Mouse (Mus musculus) liver, embryonic 11.5 days (tissue): ENCODE results near the gene Pgghg. TPM values are rescaled to one million over a fixed set of nuclear protein-coding genes. Genes with fewer than 3 reads are reported as not detected.
A peak's percentile ranks its signal among the peaks of the same experiment; 100 is the strongest.

Experiments
- ATAC-seq: fragments of 200-750 bp; cut with Nextera tagmentation; replicated peaks from 2 replicates; pipeline ENCODE4 v1.8.0; 2017; ENCODE audit warnings: moderate number of reproducible peaks, mild to moderate bottlenecking, moderate TSS enrichment, moderate library complexity; ENCODE audit not compliant: low FRiP score
- DNase-seq: peaks from one replicate; pipeline ENCODE4 v3.0.0-alpha.2; 2017; ENCODE audit warnings: low spot score
- H3K27ac ChIP-seq: fragments of 300-500 bp; sonication (generic); 2 replicates; pipeline ENCODE4 v1.5.1; 2014; ENCODE audit warnings: mild to moderate bottlenecking, low read depth, low read length, control low read depth
- H3K27me3 ChIP-seq: fragments of 300-500 bp; sonication (generic); replicated peaks from 2 replicates; pipeline ENCODE4 v1.6.1; 2014; ENCODE audit warnings: low read length, mixed read lengths; ENCODE audit not compliant: control insufficient read depth, insufficient read depth
- H3K36me3 ChIP-seq: fragments of 300-500 bp; sonication (generic); 2 replicates; pipeline ENCODE4 v1.6.1; 2014; ENCODE audit warnings: mild to moderate bottlenecking, low read length, moderate library complexity, mixed read lengths; ENCODE audit not compliant: control insufficient read depth, insufficient read depth
- H3K4me1 ChIP-seq: fragments of 300-500 bp; sonication (generic); replicated peaks from 2 replicates; pipeline ENCODE4 v1.6.1; 2014; ENCODE audit warnings: low read length, mixed read lengths; ENCODE audit not compliant: control insufficient read depth, insufficient read depth
- H3K4me2 ChIP-seq: fragments of 300-500 bp; sonication (generic); 2 replicates; pipeline ENCODE4 v1.6.1; 2014; ENCODE audit warnings: mild to moderate bottlenecking, control low read depth, moderate library complexity
- H3K4me3 ChIP-seq: fragments of 300-500 bp; sonication (generic); 2 replicates; pipeline ENCODE4 v1.5.1; 2014; ENCODE audit warnings: low read depth, low read length, control low read depth
- H3K9ac ChIP-seq: fragments of 300-500 bp; sonication (generic); 2 replicates; pipeline ENCODE4 v1.6.1; 2014; ENCODE audit warnings: low read depth, low read length, control low read depth
- H3K9me3 ChIP-seq: fragments of 300-500 bp; sonication (generic); 2 replicates; pipeline ENCODE4 v1.6.1; 2016; ENCODE audit warnings: low read length, inconsistent platforms, mixed read lengths; ENCODE audit not compliant: control insufficient read depth
- WGBS: fragments of 180-500 bp; shearing (Covaris S2); extraction: QIAGEN DNeasy Blood & Tissue Kit; methylation state at CpG from one replicate; pipeline ENCODE4 v1.1.7; 2014; 5-methylcytosine and 5-hydroxymethylcytosine counted together
- polyA plus RNA-seq: library from polyadenylated mRNA; unstranded; fragments of >200 nt; fragmentation: Nextera tagmentation; extraction: Ambion mirVana; gene quantifications from 2 replicates; pipeline ENCODE4 v1.2.1, GENCODE M21; 2014

Gene Pgghg
- polyA plus RNA-seq, 1 experiment from 2014 or later, result 13.1 TPM

DNA sequence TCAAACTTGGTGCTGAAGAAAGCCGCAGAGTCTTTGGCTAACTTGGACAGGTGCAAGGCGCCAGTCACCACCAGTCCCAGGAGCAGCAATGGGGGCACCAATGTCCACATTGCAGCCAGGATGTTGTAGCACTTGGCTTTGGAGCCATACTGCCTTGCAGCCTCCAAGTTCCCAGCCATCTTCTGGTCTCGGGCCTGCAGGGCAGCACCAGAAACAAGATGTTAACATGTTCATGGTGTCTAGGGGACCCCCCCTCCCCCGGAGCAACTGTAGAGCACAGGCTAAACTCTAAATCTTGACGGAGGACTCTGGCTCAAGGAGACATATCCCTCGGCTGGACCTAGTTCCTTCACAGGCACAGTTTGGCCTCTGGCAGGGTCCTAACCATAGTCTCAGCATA is 8.1 kb downstream of the Pgghg start:
- peaks cover 24% of the 10 kb centered on the region for H3K4me1 ChIP-seq
- H3K9ac ChIP-seq, result no peak overlapping the region
- no peak overlapping the region for H3K4me3 ChIP-seq
- H3K27ac ChIP-seq, result no peak overlapping the region
- H3K9me3 ChIP-seq, result no peaks in the 10 kb centered on the region
- no peak overlapping the region for H3K4me2 ChIP-seq
- DNase-seq, result no peak
- peaks cover 7% of the 10 kb centered on the region; the same call in 1 of the 2 replicates for H3K36me3 ChIP-seq
- no peak for ATAC-seq
- WGBS, result 86% methylated on average over 6 of the region's 6 CpGs
- H3K27me3 ChIP-seq, result no peaks in the 10 kb centered on the region

DNA sequence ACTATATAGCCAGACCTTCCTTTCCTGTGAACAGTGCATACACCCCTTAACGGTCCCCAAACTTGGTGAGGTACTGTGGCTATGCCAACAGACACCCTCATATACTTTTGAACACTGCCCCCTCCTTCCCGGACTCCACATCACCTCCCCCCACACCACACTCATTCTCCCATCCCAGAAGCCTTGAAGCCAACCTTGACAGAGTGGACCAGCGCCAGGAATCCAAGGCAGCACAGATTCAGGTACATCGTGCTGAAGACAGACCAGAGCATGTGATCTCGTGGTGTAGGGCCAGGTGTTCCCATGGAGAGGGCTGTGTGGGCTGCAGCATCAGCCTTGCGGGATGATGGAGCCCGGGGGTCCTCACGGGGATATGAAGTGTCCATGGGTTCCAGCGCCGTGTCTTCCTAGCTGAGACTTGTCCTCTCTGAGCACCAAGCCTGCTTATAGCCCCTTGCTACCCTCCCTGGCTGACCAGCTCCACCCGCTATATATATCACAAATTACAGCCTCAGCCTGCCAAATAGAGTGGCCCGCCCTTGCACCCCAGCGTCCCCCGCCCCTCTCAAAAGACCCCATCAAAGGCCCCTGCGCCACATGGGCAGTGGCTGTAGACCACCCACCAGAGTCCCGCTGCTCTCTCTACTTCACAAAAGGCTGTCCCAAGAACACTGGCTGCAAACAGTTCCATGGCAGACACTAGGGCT is 8.8 kb downstream of the Pgghg start, which contains the start of gene Ifitm5:
Ifitm5 (minus strand) TSS at position 468 of the 707 bp plus-strand sequence.
- ATAC-seq (no peak), DNase-seq (no peak)
- Histone ChIP-seq H3K4me3 (no peak within 1 kb of the TSS), H3K27ac (no peak within 1 kb of the TSS), H3K9ac (no peak within 1 kb of the TSS), H3K4me2 (no peak within 1 kb of the TSS), H3K36me3 (peaks cover 7% of the 10 kb centered on the region; the same call in 1 of the 2 replicates), H3K27me3 (no peaks in the 10 kb centered on the region), H3K4me1 (peaks cover 24% of the 10 kb centered on the region), H3K9me3 (no peaks in the 10 kb centered on the region)
- 86% methylated on average over 16 of the region's 16 CpGs for WGBS

DNA sequence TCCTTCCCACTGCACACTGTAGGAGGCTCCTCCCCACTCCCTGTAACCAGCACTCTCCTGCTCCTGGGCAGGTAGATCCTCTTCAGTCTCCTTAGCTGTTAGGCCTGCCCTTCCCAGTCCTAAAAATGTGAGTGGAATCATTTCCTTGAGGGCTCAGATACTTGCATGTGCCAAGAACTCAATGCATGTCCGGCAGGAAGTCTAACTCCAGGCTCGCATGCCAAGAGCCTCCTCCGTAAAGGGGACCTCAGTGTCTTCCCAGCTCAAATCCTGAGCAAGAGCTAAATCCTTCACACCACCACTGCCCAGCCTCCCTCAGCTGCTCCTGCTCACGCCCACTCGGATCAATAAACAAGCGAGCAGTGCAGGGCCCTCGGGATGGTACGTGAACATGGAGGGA is 9.9 kb downstream of the Pgghg start:
- Histone ChIP-seq H3K4me3 (no peak overlapping the region), H3K4me2 (no peak overlapping the region), H3K9ac (no peak overlapping the region), H3K4me1 (peaks cover 25% of the 10 kb centered on the region), H3K27me3 (no peaks in the 10 kb centered on the region), H3K36me3 (peaks cover 4% of the 10 kb centered on the region; the same call in 1 of the 2 replicates), H3K9me3 (no peaks in the 10 kb centered on the region), H3K27ac (no peak overlapping the region)
- WGBS, result 64% methylated on average over 8 of the region's 8 CpGs
- no peak for ATAC-seq
- DNase-seq, result no peak

DNA sequence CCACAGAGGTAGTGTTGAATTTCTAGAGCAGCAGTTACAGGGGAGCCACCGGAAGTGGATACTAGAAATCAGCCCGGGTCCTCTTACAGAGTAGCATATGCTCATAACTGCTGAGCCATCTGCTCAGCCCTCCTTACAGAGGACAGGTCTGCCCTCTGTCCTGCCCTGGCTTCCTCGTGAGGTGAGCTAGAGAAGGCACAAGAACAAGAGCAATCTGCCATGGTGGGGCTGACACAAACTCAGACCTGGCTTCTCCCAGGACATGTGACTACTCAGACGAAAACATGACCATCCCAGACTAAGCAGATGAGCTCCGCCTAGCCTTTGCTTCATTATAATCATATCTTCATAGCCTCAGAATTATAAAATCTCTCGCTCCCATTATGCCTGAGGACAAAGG is 10.6 kb downstream of the Pgghg start:
- H3K4me1 ChIP-seq, result peaks cover 21% of the 10 kb centered on the region
- H3K4me3 ChIP-seq, result no peak overlapping the region
- H3K27ac ChIP-seq, result no peak overlapping the region
- WGBS, result 73% methylated on average over 6 of the region's 6 CpGs
- peaks cover 3% of the 10 kb centered on the region; the same call in 1 of the 2 replicates for H3K36me3 ChIP-seq
- no peak overlapping the region for H3K9ac ChIP-seq
- H3K27me3 ChIP-seq, result no peaks in the 10 kb centered on the region
- no peak for ATAC-seq
- no peak for DNase-seq
- no peak overlapping the region for H3K4me2 ChIP-seq
- no peaks in the 10 kb centered on the region for H3K9me3 ChIP-seq

DNA sequence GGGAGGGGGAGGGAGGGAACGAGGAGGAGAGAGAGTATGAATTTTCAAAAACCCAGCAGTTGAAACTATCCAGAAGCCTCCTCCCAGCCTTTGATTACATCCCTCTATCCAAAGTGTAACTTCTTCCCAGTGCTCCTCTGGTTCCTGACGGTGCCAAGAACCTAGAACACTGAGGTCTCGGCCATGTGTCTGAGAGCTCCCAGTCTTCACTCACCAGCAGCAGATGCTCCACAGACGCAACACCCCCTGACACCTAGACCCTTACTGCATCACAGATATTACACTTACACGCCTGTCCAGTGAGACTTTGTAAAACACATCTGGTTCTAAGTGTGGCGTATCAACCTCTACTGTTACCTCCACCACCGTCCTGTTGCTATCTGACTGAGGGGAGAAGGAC is 11.2 kb downstream of the Pgghg start:
- Histone ChIP-seq H3K36me3 (peaks cover 3% of the 10 kb centered on the region; the same call in 1 of the 2 replicates), H3K9me3 (no peaks in the 10 kb centered on the region), H3K27me3 (no peaks in the 10 kb centered on the region), H3K4me3 (no peak overlapping the region), H3K9ac (no peak overlapping the region), H3K4me1 (peaks cover 15% of the 10 kb centered on the region), H3K4me2 (no peak overlapping the region), H3K27ac (no peak overlapping the region)
- DNase-seq (no peak), ATAC-seq (no peak)
- 71% methylated on average over 7 of the region's 7 CpGs for WGBS

DNA sequence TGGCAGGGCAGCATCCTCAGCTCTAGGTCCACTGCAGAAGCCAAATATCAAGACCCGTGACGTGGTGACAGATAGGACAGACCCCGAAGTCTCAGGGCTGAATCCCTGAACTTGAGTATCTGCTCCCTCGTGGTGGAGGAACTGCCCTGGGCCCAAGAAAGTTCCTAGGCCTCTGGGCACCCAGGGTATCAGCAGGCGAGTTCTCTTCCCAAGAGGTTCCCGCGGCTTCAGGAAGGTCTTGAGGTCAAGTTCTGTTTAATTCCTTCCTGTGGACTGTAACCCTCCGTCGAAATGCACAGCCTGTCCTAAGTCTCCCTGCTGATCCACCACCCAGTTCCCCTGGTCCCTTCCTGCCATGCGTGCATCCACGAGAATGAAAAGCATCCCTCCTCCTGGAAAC is 11.9 kb downstream of the Pgghg start:
- DNase-seq (no peak), ATAC-seq (no peak)
- H3K27ac ChIP-seq, result no peak overlapping the region
- H3K36me3 ChIP-seq, result peaks cover 3% of the 10 kb centered on the region; the same call in 1 of the 2 replicates
- H3K9me3 ChIP-seq, result no peaks in the 10 kb centered on the region
- no peak overlapping the region for H3K4me3 ChIP-seq
- no peak overlapping the region for H3K9ac ChIP-seq
- peaks cover 12% of the 10 kb centered on the region for H3K4me1 ChIP-seq
- WGBS, result 61% methylated on average over 11 of the region's 11 CpGs
- H3K27me3 ChIP-seq, result no peaks in the 10 kb centered on the region
- no peak overlapping the region; the same call in 1 of the 2 replicates for H3K4me2 ChIP-seq

DNA sequence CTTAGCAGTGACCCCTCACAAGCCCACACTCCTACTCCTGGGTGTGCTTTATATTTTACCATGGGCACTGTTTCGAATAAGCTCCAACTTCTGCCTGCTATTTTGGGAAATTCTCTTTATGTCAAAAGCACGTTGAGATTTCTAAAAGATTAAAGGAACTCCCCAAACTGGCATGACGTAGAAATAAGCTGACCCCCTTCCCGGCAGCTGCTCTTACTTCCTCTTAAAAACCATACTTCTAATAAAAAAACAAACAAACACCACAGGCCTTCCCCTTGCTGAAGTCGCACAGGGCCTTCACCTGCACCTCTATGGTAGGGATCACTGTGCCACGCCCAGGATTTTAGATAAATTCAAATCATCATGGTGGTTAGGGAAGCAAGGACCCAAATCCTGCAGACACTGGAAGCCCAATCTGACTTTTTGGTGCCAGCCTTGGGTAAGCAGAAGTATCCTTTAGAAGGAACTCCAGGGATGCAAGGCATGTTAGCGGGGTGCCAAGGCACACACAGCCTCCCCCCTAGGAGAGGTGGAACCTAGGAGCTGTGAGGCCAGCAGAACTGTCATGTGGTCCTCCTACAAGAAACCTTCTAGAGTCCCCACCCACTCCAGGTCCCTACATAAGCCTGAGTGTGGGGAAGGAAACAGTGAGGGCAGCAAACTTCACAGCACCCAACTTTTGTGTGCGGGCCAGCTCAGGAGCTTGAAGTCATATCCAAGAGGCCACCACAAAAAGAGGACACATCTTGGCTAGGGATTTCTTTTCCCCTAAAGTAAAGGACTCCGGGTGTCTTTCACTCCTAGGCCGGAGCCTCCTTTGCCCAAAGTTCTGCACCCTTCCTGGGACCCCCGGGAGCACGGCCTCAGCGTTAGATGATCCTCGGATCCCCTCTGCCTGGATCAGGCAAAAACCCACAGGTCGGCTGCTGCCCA is 12.9 kb downstream of the Pgghg start:
- H3K36me3 ChIP-seq, result peaks cover 3% of the 10 kb centered on the region; the same call in 1 of the 2 replicates
- H3K9ac ChIP-seq, result peak overlapping the region; percentile 12; the same call in 1 of the 2 replicates
- no peaks in the 10 kb centered on the region for H3K27me3 ChIP-seq
- peak overlapping the region; percentile 58 for H3K4me3 ChIP-seq
- no peak overlapping the region for H3K27ac ChIP-seq
- ATAC-seq (no peak), DNase-seq (no peak)
- H3K9me3 ChIP-seq, result no peaks in the 10 kb centered on the region
- peaks cover 12% of the 10 kb centered on the region for H3K4me1 ChIP-seq
- WGBS, result 47% methylated on average over 15 of the region's 15 CpGs
- peak overlapping the region; percentile 70 for H3K4me2 ChIP-seq

DNA sequence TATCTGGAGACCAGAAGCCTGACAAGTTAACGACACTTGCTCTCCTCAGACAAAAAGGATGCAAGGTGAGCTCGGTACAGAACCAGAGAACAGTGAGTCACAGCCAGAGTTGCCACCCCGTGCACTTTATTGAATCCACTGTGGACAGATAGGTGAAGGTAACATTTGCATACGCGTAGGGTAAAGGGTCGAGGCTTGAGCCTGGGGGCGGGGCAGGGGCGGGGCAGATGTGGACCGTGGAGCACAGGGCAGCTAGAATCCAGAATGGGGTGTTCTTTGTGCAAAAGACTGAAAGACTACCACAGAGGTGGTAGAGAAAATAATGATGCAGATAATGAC is 13.5 kb downstream of the Pgghg start:
- DNase-seq (peak; percentile 39), ATAC-seq (no peak)
- Histone ChIP-seq H3K27ac (no peak overlapping the region), H3K27me3 (no peaks in the 10 kb centered on the region), H3K9ac (no peak overlapping the region), H3K36me3 (no peaks in the 10 kb centered on the region; the same call in 1 of the 2 replicates), H3K4me2 (peak overlapping the region; percentile 70), H3K4me1 (peaks cover 12% of the 10 kb centered on the region), H3K4me3 (peak overlapping the region; percentile 58), H3K9me3 (no peaks in the 10 kb centered on the region)
- WGBS, result 3% methylated on average over 9 of the region's 9 CpGs
